Mouse (Mus musculus): ENCODE data around the gene Acot8. TPM values are rescaled to one million over a fixed set of nuclear protein-coding genes. Genes with fewer than 3 reads are reported as not detected.

Gene Acot8
- polyA plus RNA-seq, 1 experiment from 2014 or later: 19.6 TPM

GRCm38 (mm10) chr2:164788411-164788810 is 16.3 kb downstream of the Acot8 start:
- WGBS: 69% methylated on average over 4 of the region's 4 CpGs
- no peak for ATAC-seq
- H3K27me3 ChIP-seq (ENCODE audit: control insufficient read depth, insufficient read depth, low read depth, low read length): no peaks in the 10 kb centered on the region
- no peak overlapping the region for H3K4me3 ChIP-seq (ENCODE audit: low read depth, low read length)
- H3K27ac ChIP-seq (ENCODE audit: low read length): no peak overlapping the region
- H3K36me3 ChIP-seq (ENCODE audit: control insufficient read depth, insufficient read depth, low read length): peaks cover 19% of the 10 kb centered on the region
- 0 out of 2 replicates have a peak overlapping the region, but pooled peaks have one; percentile 17 for H3K4me2 ChIP-seq (ENCODE audit: low read length)
- peaks cover 27% of the 10 kb centered on the region for H3K4me1 ChIP-seq (ENCODE audit: control insufficient read depth, insufficient read depth, low read length)
- H3K9me3 ChIP-seq (replicated peaks; ENCODE audit: control insufficient read depth, low read length, poor library complexity, severe bottlenecking): no peaks in the 10 kb centered on the region
- H3K9ac ChIP-seq (ENCODE audit: low read depth, low read length): peak overlapping the region; percentile 41; the same call in 1 of the 2 replicates

DNA sequence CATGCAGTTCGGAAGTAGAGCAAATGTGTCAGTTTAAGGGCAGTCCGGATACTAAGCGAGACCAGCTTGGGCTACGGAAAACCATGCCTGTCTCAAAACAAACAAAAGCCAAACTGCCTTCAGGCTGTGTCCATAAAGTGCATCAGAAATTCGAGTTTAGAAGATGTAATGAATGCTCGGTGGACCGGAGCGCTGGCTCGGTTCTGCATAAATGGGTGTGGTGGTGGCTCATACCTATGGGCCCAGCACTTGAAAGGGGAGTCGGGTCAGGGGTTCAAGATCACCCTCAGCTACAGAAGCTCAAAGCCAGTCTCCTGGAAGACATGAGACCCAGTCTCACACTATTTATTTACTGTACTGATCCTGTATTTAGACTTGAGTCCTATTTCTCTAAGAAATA is 16.9 kb downstream of the Acot8 start:
- Histone ChIP-seq H3K36me3 (ENCODE audit: control insufficient read depth, insufficient read depth, low read length) (peaks cover 16% of the 10 kb centered on the region), H3K9ac (ENCODE audit: low read depth, low read length) (no peak overlapping the region), H3K9me3 (replicated peaks; ENCODE audit: control insufficient read depth, low read length, poor library complexity, severe bottlenecking) (no peaks in the 10 kb centered on the region), H3K4me3 (ENCODE audit: low read depth, low read length) (no peak overlapping the region), H3K27ac (ENCODE audit: low read length) (no peak overlapping the region), H3K4me2 (ENCODE audit: low read length) (0 out of 2 replicates have a peak overlapping the region, but pooled peaks have one; percentile 5), H3K27me3 (ENCODE audit: control insufficient read depth, insufficient read depth, low read depth, low read length) (no peaks in the 10 kb centered on the region), H3K4me1 (ENCODE audit: control insufficient read depth, insufficient read depth, low read length) (peaks cover 27% of the 10 kb centered on the region)
- no peak for ATAC-seq
- 84% methylated on average over 10 of the region's 10 CpGs for WGBS

DNA sequence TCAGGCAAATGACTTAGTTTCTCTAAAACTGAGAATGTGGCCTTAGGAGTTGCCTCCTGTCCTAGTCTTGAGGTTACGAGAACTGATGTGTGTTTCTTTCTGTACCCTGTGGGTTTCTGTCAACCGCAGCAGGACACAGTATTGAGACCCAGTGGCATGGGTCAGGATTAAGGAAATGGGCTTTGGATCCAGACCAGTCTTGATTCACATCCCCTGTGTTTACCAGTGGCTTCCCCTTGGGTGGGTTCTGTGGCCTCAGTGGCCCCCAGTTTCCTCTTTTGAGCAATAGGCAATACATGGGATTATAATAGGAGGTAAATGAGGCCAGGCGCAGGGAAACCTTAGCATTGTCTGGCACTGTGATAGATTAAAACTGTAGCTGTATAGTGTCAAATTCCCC is 17.6 kb downstream of the Acot8 start:
- no peaks in the 10 kb centered on the region for H3K27me3 ChIP-seq (ENCODE audit: control insufficient read depth, insufficient read depth, low read depth, low read length)
- WGBS: 79% methylated on average over 3 of the region's 3 CpGs
- no peak overlapping the region for H3K27ac ChIP-seq (ENCODE audit: low read length)
- peaks cover 8% of the 10 kb centered on the region for H3K36me3 ChIP-seq (ENCODE audit: control insufficient read depth, insufficient read depth, low read length)
- H3K4me2 ChIP-seq (ENCODE audit: low read length): peak overlapping the region; percentile 72
- no peak for ATAC-seq
- peak overlapping the region; percentile 74 for H3K9ac ChIP-seq (ENCODE audit: low read depth, low read length)
- no peaks in the 10 kb centered on the region for H3K9me3 ChIP-seq (replicated peaks; ENCODE audit: control insufficient read depth, low read length, poor library complexity, severe bottlenecking)
- H3K4me3 ChIP-seq (ENCODE audit: low read depth, low read length): peak overlapping the region; percentile 64
- peaks cover 27% of the 10 kb centered on the region for H3K4me1 ChIP-seq (ENCODE audit: control insufficient read depth, insufficient read depth, low read length)

- H3K4me3 ChIP-seq (ENCODE audit: low read depth, low read length): peak overlapping the region; percentile 64
- 13% methylated on average over 15 of the region's 15 CpGs for WGBS
- peak overlapping the region; percentile 64 for H3K27ac ChIP-seq (ENCODE audit: low read length)
- peaks cover 4% of the 10 kb centered on the region for H3K36me3 ChIP-seq (ENCODE audit: control insufficient read depth, insufficient read depth, low read length)
- H3K9ac ChIP-seq (ENCODE audit: low read depth, low read length): peak overlapping the region; percentile 74
- H3K4me1 ChIP-seq (ENCODE audit: control insufficient read depth, insufficient read depth, low read length): peaks cover 27% of the 10 kb centered on the region
- no peaks in the 10 kb centered on the region for H3K27me3 ChIP-seq (ENCODE audit: control insufficient read depth, insufficient read depth, low read depth, low read length)
- no peaks in the 10 kb centered on the region for H3K9me3 ChIP-seq (replicated peaks; ENCODE audit: control insufficient read depth, low read length, poor library complexity, severe bottlenecking)
- peak; percentile 38 for ATAC-seq
- H3K4me2 ChIP-seq (ENCODE audit: low read length): peak overlapping the region; percentile 72
These were observed 18.2 kb downstream of the Acot8 start for GRCm38 (mm10) chr2:164786388-164786885.

DNA sequence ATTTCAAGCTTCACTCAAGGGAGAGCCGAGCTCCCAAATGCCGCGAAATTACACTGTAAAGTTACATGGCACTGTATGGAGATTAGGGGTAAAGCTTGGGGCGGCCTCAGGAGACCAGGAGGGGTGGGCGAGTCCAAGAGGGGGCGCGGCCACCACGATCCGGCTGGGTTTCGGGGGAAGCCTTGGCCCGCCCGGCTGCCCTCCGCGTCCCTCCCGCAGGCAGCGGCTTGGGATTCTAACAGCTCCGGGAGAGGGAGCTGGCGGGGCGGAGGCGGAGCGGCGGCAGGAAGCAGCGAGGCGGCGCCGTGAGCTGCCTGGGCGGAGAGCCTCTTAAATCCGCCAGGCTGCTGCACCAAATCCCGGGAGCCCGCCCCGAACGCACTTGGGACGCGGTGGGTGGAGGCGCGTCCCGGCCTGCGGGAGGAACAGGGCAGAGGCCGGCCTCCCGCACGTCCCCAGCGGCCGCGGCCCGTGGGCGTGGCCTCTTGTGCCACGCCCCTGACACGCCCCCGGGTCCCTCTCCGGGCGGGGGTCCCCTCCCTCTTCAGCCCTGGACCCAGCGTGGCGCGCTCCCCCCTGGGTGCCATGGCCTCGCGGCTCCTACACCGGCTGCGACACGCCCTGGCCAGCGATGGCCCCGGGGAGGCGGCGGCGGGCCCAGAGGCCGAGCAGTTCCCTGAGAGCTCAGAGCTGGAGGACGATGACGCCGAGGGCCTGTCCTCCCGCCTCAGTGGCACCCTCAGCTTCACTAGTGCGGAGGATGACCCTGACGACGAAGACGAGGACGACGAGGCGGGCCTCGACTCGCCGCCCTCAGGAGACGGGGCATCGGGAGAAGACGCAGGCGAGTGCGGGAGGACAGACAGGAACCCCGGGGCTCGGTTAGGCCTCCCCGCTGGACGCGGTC is 18.9 kb downstream of the Acot8 start, which contains the start of gene Snx21:
Gene Snx21, plus strand, starts transcription at position 343 of the 907 bp plus-strand sequence.
- Histone ChIP-seq H3K4me3 (ENCODE audit: low read depth, low read length) (peak within 1 kb of the TSS; percentile 64), H3K4me2 (ENCODE audit: low read length) (peak within 1 kb of the TSS; percentile 72), H3K9ac (ENCODE audit: low read depth, low read length) (peak within 1 kb of the TSS; percentile 74), H3K27ac (ENCODE audit: low read length) (peak within 1 kb of the TSS; percentile 64), H3K36me3 (ENCODE audit: control insufficient read depth, insufficient read depth, low read length) (peaks cover 1% of the 10 kb centered on the region; the same call in 1 of the 2 replicates), H3K9me3 (replicated peaks; ENCODE audit: control insufficient read depth, low read length, poor library complexity, severe bottlenecking) (no peaks in the 10 kb centered on the region), H3K27me3 (ENCODE audit: control insufficient read depth, insufficient read depth, low read depth, low read length) (no peaks in the 10 kb centered on the region), H3K4me1 (ENCODE audit: control insufficient read depth, insufficient read depth, low read length) (peaks cover 27% of the 10 kb centered on the region)
- WGBS: under 1% methylated on average over 75 of the region's 89 CpGs
- peak; percentile 78 for ATAC-seq

- 12% methylated on average over 7 of the region's 7 CpGs for WGBS
- Histone ChIP-seq H3K4me2 (ENCODE audit: low read length) (peak overlapping the region; percentile 72), H3K27me3 (ENCODE audit: control insufficient read depth, insufficient read depth, low read depth, low read length) (no peaks in the 10 kb centered on the region), H3K27ac (ENCODE audit: low read length) (peak overlapping the region; percentile 64; the same call in 1 of the 2 replicates), H3K9me3 (replicated peaks; ENCODE audit: control insufficient read depth, low read length, poor library complexity, severe bottlenecking) (no peaks in the 10 kb centered on the region), H3K4me1 (ENCODE audit: control insufficient read depth, insufficient read depth, low read length) (peaks cover 27% of the 10 kb centered on the region), H3K36me3 (ENCODE audit: control insufficient read depth, insufficient read depth, low read length) (no peaks in the 10 kb centered on the region), H3K4me3 (ENCODE audit: low read depth, low read length) (peak overlapping the region; percentile 64), H3K9ac (ENCODE audit: low read depth, low read length) (peak overlapping the region; percentile 74)
- ATAC-seq: no peak
These were observed 19.7 kb downstream of the Acot8 start for GRCm38 (mm10) chr2:164784869-164785420.

DNA sequence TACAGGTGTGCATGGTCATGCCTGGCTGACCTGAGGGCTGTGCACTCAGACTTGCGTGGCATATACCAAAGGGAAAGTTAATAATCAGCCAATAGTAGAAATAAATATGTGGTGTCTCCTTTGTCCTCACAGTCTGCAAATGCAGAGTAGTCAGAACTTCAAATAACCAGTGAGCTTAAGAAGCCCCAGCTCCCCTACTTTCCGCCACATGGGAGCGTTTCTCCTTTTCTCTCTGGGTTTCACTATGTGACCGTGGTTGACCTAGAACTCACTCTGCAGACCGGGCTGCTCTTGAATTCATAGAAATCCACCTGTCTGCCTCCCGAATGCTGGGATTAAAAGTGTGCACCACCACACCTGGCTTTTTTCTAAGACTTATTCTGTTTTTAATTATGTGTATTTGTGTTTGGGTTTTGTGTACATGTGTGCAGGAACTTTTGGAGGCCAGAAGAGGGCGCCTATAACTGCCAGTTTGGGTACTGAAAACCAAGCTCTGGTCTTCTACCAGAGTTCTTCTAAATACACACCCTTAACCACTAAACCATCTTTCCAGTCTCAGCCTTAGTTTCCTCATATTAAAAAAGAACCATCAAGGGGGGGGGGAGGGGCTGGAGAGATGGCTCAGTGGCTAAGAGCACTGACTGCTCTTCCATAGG is 20.6 kb downstream of the Acot8 start:
- H3K9me3 ChIP-seq (replicated peaks; ENCODE audit: control insufficient read depth, low read length, poor library complexity, severe bottlenecking): no peaks in the 10 kb centered on the region
- peaks cover 27% of the 10 kb centered on the region for H3K4me1 ChIP-seq (ENCODE audit: control insufficient read depth, insufficient read depth, low read length)
- no peak overlapping the region for H3K4me2 ChIP-seq (ENCODE audit: low read length)
- no peak overlapping the region for H3K27ac ChIP-seq (ENCODE audit: low read length)
- no peak overlapping the region for H3K4me3 ChIP-seq (ENCODE audit: low read depth, low read length)
- H3K36me3 ChIP-seq (ENCODE audit: control insufficient read depth, insufficient read depth, low read length): no peaks in the 10 kb centered on the region
- H3K27me3 ChIP-seq (ENCODE audit: control insufficient read depth, insufficient read depth, low read depth, low read length): no peaks in the 10 kb centered on the region
- 78% methylated on average over 7 of the region's 7 CpGs for WGBS
- no peak overlapping the region for H3K9ac ChIP-seq (ENCODE audit: low read depth, low read length)
- ATAC-seq: no peak

- Histone ChIP-seq H3K27me3 (ENCODE audit: control insufficient read depth, insufficient read depth, low read depth, low read length) (no peaks in the 10 kb centered on the region), H3K27ac (ENCODE audit: low read length) (no peak overlapping the region), H3K4me3 (ENCODE audit: low read depth, low read length) (no peak overlapping the region), H3K4me1 (ENCODE audit: control insufficient read depth, insufficient read depth, low read length) (peaks cover 10% of the 10 kb centered on the region), H3K4me2 (ENCODE audit: low read length) (no peak overlapping the region), H3K36me3 (ENCODE audit: control insufficient read depth, insufficient read depth, low read length) (no peaks in the 10 kb centered on the region), H3K9ac (ENCODE audit: low read depth, low read length) (no peak overlapping the region), H3K9me3 (replicated peaks; ENCODE audit: control insufficient read depth, low read length, poor library complexity, severe bottlenecking) (no peaks in the 10 kb centered on the region)
- WGBS: 66% methylated on average over 4 of the region's 4 CpGs
- ATAC-seq: no peak
These were observed 22.8 kb downstream of the Acot8 start for GRCm38 (mm10) chr2:164781876-164782275.
